Mouse (Mus musculus) kidney, embryonic 15.5 days (tissue): Measurements from ENCODE around the gene Spats2. TPM values are rescaled to one million over a fixed set of nuclear protein-coding genes. Genes with fewer than 3 reads are reported as not detected.

Source experiments
- ATAC-seq: fragments of 200-750 bp; cut with Nextera tagmentation; replicated peaks from 2 replicates; pipeline ENCODE4 v1.8.0; 2017; ENCODE audit warnings: moderate TSS enrichment; ENCODE audit not compliant: low FRiP score
- H3K27ac ChIP-seq: fragments of 300-500 bp; sonication (generic); 2 replicates; pipeline ENCODE4 v1.5.1; 2015; ENCODE audit warnings: mild to moderate bottlenecking, inconsistent platforms
- H3K27me3 ChIP-seq: fragments of 300-500 bp; sonication (generic); 2 replicates; pipeline ENCODE4 v1.6.1; 2015; ENCODE audit warnings: inconsistent platforms
- H3K36me3 ChIP-seq: fragments of 300-500 bp; sonication (generic); 2 replicates; pipeline ENCODE4 v1.6.1; 2015; ENCODE audit warnings: inconsistent platforms
- H3K4me1 ChIP-seq: fragments of 300-500 bp; sonication (generic); 2 replicates; pipeline ENCODE4 v1.6.1; 2015; ENCODE audit warnings: inconsistent platforms
- H3K4me2 ChIP-seq: fragments of 300-500 bp; sonication (generic); 2 replicates; pipeline ENCODE4 v1.6.1; 2015; ENCODE audit warnings: moderate library complexity, mild to moderate bottlenecking, inconsistent platforms
- H3K4me3 ChIP-seq: fragments of 300-500 bp; sonication (generic); replicated peaks from 2 replicates; pipeline ENCODE4 v1.5.1; 2015; ENCODE audit warnings: mild to moderate bottlenecking, inconsistent platforms
- H3K9ac ChIP-seq: fragments of 300-500 bp; sonication (generic); 2 replicates; pipeline ENCODE4 v1.6.1; 2015; ENCODE audit warnings: mild to moderate bottlenecking, inconsistent platforms
- H3K9me3 ChIP-seq: fragments of 300-500 bp; sonication (generic); replicated peaks from 2 replicates; pipeline ENCODE4 v1.6.1; 2016; ENCODE audit warnings: inconsistent platforms
- WGBS: fragments of 180-500 bp; shearing (Covaris S2); methylation state at CpG from one replicate; pipeline ENCODE4 v1.1.7; 2015; ENCODE audit warnings: mixed read lengths; 5-methylcytosine and 5-hydroxymethylcytosine counted together
- polyA plus RNA-seq: library from polyadenylated mRNA; unstranded; fragments of >200 nt; fragmentation: Nextera tagmentation; extraction: Ambion mirVana; gene quantifications from 2 replicates; pipeline ENCODE4 v1.2.1, GENCODE M21; 2015

Gene Spats2
- polyA plus RNA-seq, 1 experiment from 2014 or later, result 47.1 TPM

GRCm38 (mm10) chr15:99088292-99088691 lies 37.4 kb upstream of the Spats2 start:
- Histone ChIP-seq H3K9me3 (no peaks in the 10 kb centered on the region), H3K27me3 (peaks cover 92% of the 10 kb centered on the region), H3K27ac (no peak overlapping the region), H3K36me3 (no peaks in the 10 kb centered on the region), H3K4me2 (peak overlapping the region; percentile 60), H3K4me1 (peaks cover 50% of the 10 kb centered on the region), H3K4me3 (peak overlapping the region; percentile 34), H3K9ac (no peak overlapping the region)
- ATAC-seq, result peak; percentile 52
- WGBS, result 0% methylated on average over 23 of the region's 27 CpGs

DNA sequence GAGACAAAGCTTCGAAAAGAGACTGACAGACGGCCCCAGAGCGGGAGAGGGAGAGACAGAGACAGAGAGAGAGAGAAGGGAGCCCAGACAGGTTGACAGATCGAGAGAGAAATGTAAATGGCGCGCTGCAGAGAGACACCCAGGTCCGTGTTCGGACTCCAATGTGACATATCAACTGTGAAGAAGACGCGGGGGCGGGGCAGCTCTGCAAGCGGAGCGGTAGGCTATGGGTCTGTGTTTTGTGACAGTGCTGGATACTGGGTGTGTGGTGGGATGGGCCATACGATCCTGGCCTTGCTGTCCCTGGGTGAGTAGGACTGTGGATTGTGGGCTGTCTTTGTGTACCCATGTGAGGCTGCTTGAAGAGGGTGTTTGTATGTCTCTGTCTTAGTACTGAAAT lies 36.6 kb upstream of the Spats2 start:
- H3K4me2 ChIP-seq, result peak overlapping the region; percentile 60
- H3K4me3 ChIP-seq, result peak overlapping the region; percentile 34

DNA sequence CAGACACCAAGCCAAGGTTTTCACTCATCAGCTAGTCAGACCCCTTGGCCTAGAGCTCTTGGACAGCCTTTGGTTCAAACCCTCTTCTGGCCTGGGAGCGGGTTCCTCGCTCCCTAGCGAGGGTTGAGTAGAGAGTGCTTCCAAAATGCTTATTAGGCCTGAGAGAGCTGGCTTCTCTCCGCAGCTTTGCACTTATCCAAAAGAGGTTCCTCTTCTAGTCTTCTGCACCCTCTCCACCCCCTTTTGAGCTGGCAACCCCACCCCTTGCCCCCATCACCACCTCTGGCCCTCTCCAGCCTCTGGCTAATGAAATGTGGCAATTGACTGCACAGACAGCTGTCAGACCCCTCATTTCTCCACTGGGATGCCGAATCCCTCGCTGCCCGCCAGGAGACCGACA lies 32.8 kb upstream of the Spats2 start, which contains the start of gene Dnajc22:
Dnajc22 (plus strand) TSS at position 301 of the 400 bp plus-strand sequence.
- Histone ChIP-seq H3K9me3 (no peaks in the 10 kb centered on the region), H3K4me2 (peak within 1 kb of the TSS; percentile 93), H3K36me3 (no peaks in the 10 kb centered on the region), H3K4me1 (peaks cover 73% of the 10 kb centered on the region), H3K9ac (peak within 1 kb of the TSS; percentile 43), H3K4me3 (peak within 1 kb of the TSS; percentile 50), H3K27ac (peak within 1 kb of the TSS; percentile 87), H3K27me3 (peaks cover 96% of the 10 kb centered on the region)
- ATAC-seq, result no peak
- WGBS, result 37% methylated on average over 8 of the region's 8 CpGs

More for the DNA sequence above, 36.6 kb upstream of the Spats2 start:
- no peak overlapping the region for H3K27ac ChIP-seq
- no peaks in the 10 kb centered on the region for H3K36me3 ChIP-seq
- 0 out of 2 replicates have a peak, but pooled peaks have one; percentile 7 for ATAC-seq
- 6% methylated on average over 14 of the region's 14 CpGs for WGBS
- no peaks in the 10 kb centered on the region for H3K9me3 ChIP-seq
- peaks cover 99% of the 10 kb centered on the region for H3K27me3 ChIP-seq
- H3K9ac ChIP-seq, result no peak overlapping the region
- peaks cover 52% of the 10 kb centered on the region for H3K4me1 ChIP-seq

- H3K27me3 ChIP-seq, result peaks cover 96% of the 10 kb centered on the region
- peak overlapping the region; percentile 87 for H3K27ac ChIP-seq
- peak overlapping the region; percentile 50 for H3K4me3 ChIP-seq
- H3K36me3 ChIP-seq, result no peaks in the 10 kb centered on the region
- under 1% methylated on average over 54 of the region's 56 CpGs for WGBS
- H3K9me3 ChIP-seq, result no peaks in the 10 kb centered on the region
- ATAC-seq, result 0 out of 2 replicates have a peak, but pooled peaks have one; percentile 14
- H3K4me1 ChIP-seq, result peaks cover 73% of the 10 kb centered on the region
- H3K4me2 ChIP-seq, result peak overlapping the region; percentile 93
- H3K9ac ChIP-seq, result peak overlapping the region; percentile 43
Measured at GRCm38 (mm10) chr15:99093291-99094258, 32.1 kb upstream of the Spats2 start.

GRCm38 (mm10) chr15:99094631-99095270 lies 31.0 kb upstream of the Spats2 start:
- H3K36me3 ChIP-seq, result no peaks in the 10 kb centered on the region
- under 1% methylated on average over 27 of the region's 27 CpGs for WGBS
- H3K27me3 ChIP-seq, result peaks cover 95% of the 10 kb centered on the region
- H3K9ac ChIP-seq, result no peak overlapping the region
- H3K27ac ChIP-seq, result peak overlapping the region; percentile 41
- no peaks in the 10 kb centered on the region for H3K9me3 ChIP-seq
- peak overlapping the region; percentile 48 for H3K4me2 ChIP-seq
- ATAC-seq, result peak; percentile 55; the same call in 1 of the 2 replicates
- H3K4me1 ChIP-seq, result peaks cover 72% of the 10 kb centered on the region
- peak overlapping the region; percentile 15 for H3K4me3 ChIP-seq

DNA sequence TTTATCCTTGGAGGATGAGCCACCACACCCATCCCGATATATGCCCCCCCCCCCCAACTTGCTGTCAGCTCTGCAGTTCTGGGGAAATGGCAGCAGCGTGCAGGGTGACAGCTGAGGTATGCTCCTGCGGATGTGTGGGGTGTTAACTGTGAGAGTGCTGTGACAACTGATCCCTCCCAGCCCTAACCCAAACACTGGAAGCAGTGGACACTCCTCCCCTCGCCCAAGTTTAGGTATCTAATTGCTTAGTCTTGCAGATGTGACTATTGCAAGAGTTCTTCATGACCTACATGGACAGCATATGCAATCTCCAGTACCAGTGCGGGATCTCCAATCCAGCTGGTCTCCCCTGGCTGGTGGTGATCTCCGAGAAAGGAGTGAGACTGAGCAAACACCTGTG lies 30.4 kb upstream of the Spats2 start:
- no peak overlapping the region for H3K9ac ChIP-seq
- no peak for ATAC-seq
- H3K27ac ChIP-seq, result peak overlapping the region; percentile 82
- peak overlapping the region; percentile 48 for H3K4me2 ChIP-seq
- WGBS, result 6% methylated on average over 6 of the region's 6 CpGs
- peaks cover 72% of the 10 kb centered on the region for H3K4me1 ChIP-seq
- peak overlapping the region; percentile 15 for H3K4me3 ChIP-seq
- H3K27me3 ChIP-seq, result peaks cover 89% of the 10 kb centered on the region
- no peaks in the 10 kb centered on the region for H3K36me3 ChIP-seq
- no peaks in the 10 kb centered on the region for H3K9me3 ChIP-seq

GRCm38 (mm10) chr15:99096061-99096793 lies 29.5 kb upstream of the Spats2 start:
- Histone ChIP-seq H3K9ac (peak overlapping the region; percentile 42), H3K9me3 (no peaks in the 10 kb centered on the region), H3K4me1 (peaks cover 70% of the 10 kb centered on the region), H3K27ac (peak overlapping the region; percentile 82), H3K27me3 (peaks cover 85% of the 10 kb centered on the region), H3K4me3 (peak overlapping the region; percentile 40), H3K36me3 (no peaks in the 10 kb centered on the region), H3K4me2 (peak overlapping the region; percentile 67)
- no peak for ATAC-seq
- 4% methylated on average over 24 of the region's 24 CpGs for WGBS

DNA sequence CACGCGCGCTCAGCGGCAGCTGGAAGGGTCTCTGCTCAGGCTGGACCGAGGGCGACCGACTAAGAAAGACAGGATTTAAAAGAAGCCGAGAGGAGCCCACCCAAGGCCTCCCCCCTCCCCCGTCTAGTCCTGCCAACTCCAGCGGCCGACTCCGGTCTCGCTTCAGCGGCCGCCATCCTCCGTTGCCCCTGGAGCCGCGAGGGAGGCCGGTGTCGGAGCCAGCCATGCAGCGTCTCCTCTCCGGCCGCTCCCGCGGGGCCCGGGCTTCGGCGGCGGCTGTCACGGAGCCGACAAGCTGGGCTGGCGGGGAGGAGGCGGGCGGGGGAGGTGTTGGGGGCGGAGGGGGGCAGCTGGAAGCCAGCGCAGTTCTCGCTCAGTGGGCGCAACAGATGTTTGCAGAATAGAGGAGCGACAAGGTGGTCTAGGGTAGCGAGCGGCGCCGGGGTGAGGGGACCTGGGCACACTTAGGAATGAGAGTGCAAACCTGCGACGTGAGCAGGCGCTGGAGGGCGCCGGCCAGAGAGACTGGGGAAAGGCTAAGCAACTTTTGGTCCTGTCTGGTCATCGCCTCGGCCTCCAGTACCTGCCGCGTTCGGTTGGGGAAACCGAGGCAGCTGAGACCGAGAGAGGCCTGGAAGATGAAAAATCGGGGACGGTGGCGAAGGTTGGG lies 28.8 kb upstream of the Spats2 start:
- H3K4me3 ChIP-seq, result peak overlapping the region; percentile 40
- ATAC-seq, result peak; percentile 52
- H3K27me3 ChIP-seq, result peaks cover 78% of the 10 kb centered on the region
- under 1% methylated on average over 51 of the region's 58 CpGs for WGBS
- peak overlapping the region; percentile 67 for H3K4me2 ChIP-seq
- no peaks in the 10 kb centered on the region for H3K36me3 ChIP-seq
- H3K9ac ChIP-seq, result peak overlapping the region; percentile 42
- H3K27ac ChIP-seq, result peak overlapping the region; percentile 82
- H3K9me3 ChIP-seq, result no peaks in the 10 kb centered on the region
- peaks cover 70% of the 10 kb centered on the region for H3K4me1 ChIP-seq

GRCm38 (mm10) chr15:99097840-99098492 lies 27.8 kb upstream of the Spats2 start:
- H3K27me3 ChIP-seq, result peaks cover 68% of the 10 kb centered on the region
- H3K36me3 ChIP-seq, result no peaks in the 10 kb centered on the region
- H3K9ac ChIP-seq, result 0 out of 2 replicates have a peak overlapping the region, but pooled peaks have one; percentile 42
- H3K9me3 ChIP-seq, result no peaks in the 10 kb centered on the region
- no peak for ATAC-seq
- under 1% methylated on average over 39 of the region's 39 CpGs for WGBS
- H3K27ac ChIP-seq, result peak overlapping the region; percentile 82; the same call in 1 of the 2 replicates
- peaks cover 64% of the 10 kb centered on the region for H3K4me1 ChIP-seq
- peak overlapping the region; percentile 40 for H3K4me3 ChIP-seq
- H3K4me2 ChIP-seq, result peak overlapping the region; percentile 67

GRCm38 (mm10) chr15:99098493-99098861 lies 27.2 kb upstream of the Spats2 start:
- Histone ChIP-seq H3K9ac (no peak overlapping the region), H3K27ac (0 out of 2 replicates have a peak overlapping the region, but pooled peaks have one; percentile 70), H3K4me2 (peak overlapping the region; percentile 67), H3K4me1 (peaks cover 59% of the 10 kb centered on the region), H3K27me3 (peaks cover 63% of the 10 kb centered on the region), H3K9me3 (no peaks in the 10 kb centered on the region), H3K4me3 (peak overlapping the region; percentile 40), H3K36me3 (no peaks in the 10 kb centered on the region)
- no peak for ATAC-seq
- 2% methylated on average over 9 of the region's 9 CpGs for WGBS
